Mouse (Mus musculus): ENCODE measurements at regions not wholly inside any gene's neighbourhood (a gene's known extent, or its start where the extent isn't known, plus 50 kb on each side); places are given as distances from the start of the nearest gene placed in this dataset.

DNA sequence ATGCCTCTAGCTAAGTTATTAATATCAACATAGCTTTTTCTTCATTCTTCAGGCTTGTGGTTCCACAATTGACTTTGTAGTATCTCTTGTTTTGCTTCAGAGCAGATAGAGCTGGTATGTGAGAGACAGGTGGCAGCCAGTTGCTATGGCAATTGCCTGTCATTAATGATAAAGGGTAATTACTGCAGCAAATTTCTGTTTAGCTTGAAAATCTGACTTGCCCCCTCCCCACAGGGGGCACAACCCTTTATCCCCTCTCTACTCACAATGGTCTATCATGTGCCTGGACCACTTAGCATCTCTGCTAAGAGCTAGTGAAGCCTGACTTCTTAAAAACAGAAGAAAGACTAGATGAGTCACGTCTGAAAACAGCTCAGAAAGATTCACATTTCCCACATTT, 157.1 kb upstream of the G2e3 start:
- H3K27me3 ChIP-seq (ENCODE audit: control insufficient read depth, insufficient read depth, low read length), result no peaks in the 10 kb centered on the region
- 23% methylated on average over 1 of the region's 1 CpGs for WGBS

DNA sequence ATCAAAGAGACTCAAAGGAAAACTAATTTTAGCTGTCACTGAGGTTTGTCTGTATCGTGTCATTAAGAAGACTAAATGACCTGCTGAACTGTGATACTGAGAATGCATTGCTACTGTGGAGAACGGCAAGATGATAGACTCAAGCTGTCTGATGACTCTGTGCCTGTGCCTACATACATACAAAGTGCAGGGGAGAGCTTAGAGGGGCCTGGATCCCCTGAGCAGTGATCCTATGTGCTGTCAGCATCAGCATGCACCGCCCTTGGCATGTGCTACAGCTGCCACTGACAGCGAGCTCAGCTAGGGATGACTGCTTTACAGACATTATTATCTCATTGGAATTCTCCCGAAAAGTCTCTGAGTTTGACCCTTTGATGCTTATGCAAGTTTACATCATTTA, 157.7 kb upstream of the G2e3 start:
- DNase-seq (ENCODE audit: low spot score), result no peak
- Histone ChIP-seq H3K27ac (ENCODE audit: low read depth, low read length) (no peak overlapping the region), H3K27me3 (ENCODE audit: control insufficient read depth, insufficient read depth, low read length) (no peaks in the 10 kb centered on the region), H3K4me1 (ENCODE audit: control insufficient read depth, insufficient read depth, low read length) (no peaks in the 10 kb centered on the region), H3K9me3 (ENCODE audit: control insufficient read depth, low read length) (no peaks in the 10 kb centered on the region), H3K9ac (ENCODE audit: low read length) (no peak overlapping the region), H3K36me3 (ENCODE audit: control insufficient read depth, insufficient read depth, low read length) (no peaks in the 10 kb centered on the region), H3K4me3 (ENCODE audit: low read depth, low read length) (no peak overlapping the region), H3K4me2 (ENCODE audit: low read depth) (no peak overlapping the region)
- WGBS, result 76% methylated on average over 5 of the region's 5 CpGs
- no peak for ATAC-seq (ENCODE audit: insufficient read depth, low FRiP score, low TSS enrichment)

More for the DNA sequence above, 157.1 kb upstream of the G2e3 start:
- Histone ChIP-seq H3K36me3 (ENCODE audit: control insufficient read depth, insufficient read depth, low read length) (no peaks in the 10 kb centered on the region), H3K27ac (ENCODE audit: low read depth, low read length) (no peak overlapping the region), H3K9ac (ENCODE audit: low read length) (no peak overlapping the region), H3K9me3 (ENCODE audit: control insufficient read depth, low read length) (no peaks in the 10 kb centered on the region), H3K4me2 (ENCODE audit: low read depth) (no peak overlapping the region), H3K4me3 (ENCODE audit: low read depth, low read length) (no peak overlapping the region), H3K4me1 (ENCODE audit: control insufficient read depth, insufficient read depth, low read length) (no peaks in the 10 kb centered on the region)
- DNase-seq (ENCODE audit: low spot score) (no peak), ATAC-seq (ENCODE audit: insufficient read depth, low FRiP score, low TSS enrichment) (no peak)

DNA sequence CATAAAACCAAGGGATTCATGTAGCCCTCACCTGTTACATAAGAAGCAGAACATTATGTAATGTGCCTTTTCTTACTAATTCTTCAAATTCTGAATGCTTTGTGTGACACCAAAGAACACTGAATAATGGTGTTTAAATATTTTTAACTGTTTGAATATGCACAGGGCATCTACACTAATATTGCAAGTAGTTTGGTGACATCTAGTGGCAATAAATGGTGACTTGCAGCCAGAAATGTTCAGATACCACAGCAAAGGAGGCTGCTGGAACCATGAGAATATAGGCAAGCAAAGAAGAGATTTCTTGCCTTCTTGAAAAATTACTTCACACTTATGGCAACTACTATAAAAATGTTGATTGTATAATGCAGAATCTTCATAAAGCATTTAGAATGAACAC, 159.6 kb upstream of the G2e3 start:
- no peaks in the 10 kb centered on the region for H3K36me3 ChIP-seq (ENCODE audit: control insufficient read depth, insufficient read depth, low read length)
- peak; percentile 71; the same call in 1 of the 2 replicates for ATAC-seq (ENCODE audit: insufficient read depth, low FRiP score, low TSS enrichment)
- DNase-seq (ENCODE audit: low spot score), result peak; percentile 56
- H3K4me2 ChIP-seq (ENCODE audit: low read depth), result no peak overlapping the region
- no peak overlapping the region for H3K4me3 ChIP-seq (ENCODE audit: low read depth, low read length)
- no peaks in the 10 kb centered on the region for H3K9me3 ChIP-seq (ENCODE audit: control insufficient read depth, low read length)
- H3K27ac ChIP-seq (ENCODE audit: low read depth, low read length), result no peak overlapping the region
- H3K9ac ChIP-seq (ENCODE audit: low read length), result no peak overlapping the region
- H3K27me3 ChIP-seq (ENCODE audit: control insufficient read depth, insufficient read depth, low read length), result no peaks in the 10 kb centered on the region
- no peaks in the 10 kb centered on the region for H3K4me1 ChIP-seq (ENCODE audit: control insufficient read depth, insufficient read depth, low read length)

DNA sequence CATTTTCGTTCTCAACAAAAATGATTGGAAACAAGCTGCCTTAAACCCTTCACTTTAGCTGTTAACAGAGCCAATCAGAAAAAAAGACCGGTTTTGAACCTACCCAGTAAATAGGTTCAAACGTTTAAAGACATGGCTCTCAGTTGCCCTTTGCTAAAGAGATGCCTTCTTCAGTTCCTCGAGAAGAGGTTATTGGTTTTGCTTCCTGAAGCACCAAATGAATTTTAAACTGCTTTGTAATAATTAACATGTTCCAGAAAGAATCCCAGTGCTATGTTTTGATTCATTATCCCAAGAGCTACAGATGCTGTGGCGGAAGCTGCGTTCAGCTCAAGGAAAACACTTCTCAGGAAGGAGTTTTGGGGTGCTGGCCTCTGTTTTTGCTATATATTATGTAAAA, 160.1 kb upstream of the G2e3 start:
- ATAC-seq (ENCODE audit: insufficient read depth, low FRiP score, low TSS enrichment) (no peak), DNase-seq (ENCODE audit: low spot score) (no peak)
- Histone ChIP-seq H3K4me1 (ENCODE audit: control insufficient read depth, insufficient read depth, low read length) (no peaks in the 10 kb centered on the region), H3K4me2 (ENCODE audit: low read depth) (no peak overlapping the region), H3K4me3 (ENCODE audit: low read depth, low read length) (no peak overlapping the region), H3K36me3 (ENCODE audit: control insufficient read depth, insufficient read depth, low read length) (no peaks in the 10 kb centered on the region), H3K27me3 (ENCODE audit: control insufficient read depth, insufficient read depth, low read length) (no peaks in the 10 kb centered on the region), H3K9me3 (ENCODE audit: control insufficient read depth, low read length) (no peaks in the 10 kb centered on the region), H3K9ac (ENCODE audit: low read length) (no peak overlapping the region), H3K27ac (ENCODE audit: low read depth, low read length) (no peak overlapping the region)
- 74% methylated on average over 6 of the region's 6 CpGs for WGBS

DNA sequence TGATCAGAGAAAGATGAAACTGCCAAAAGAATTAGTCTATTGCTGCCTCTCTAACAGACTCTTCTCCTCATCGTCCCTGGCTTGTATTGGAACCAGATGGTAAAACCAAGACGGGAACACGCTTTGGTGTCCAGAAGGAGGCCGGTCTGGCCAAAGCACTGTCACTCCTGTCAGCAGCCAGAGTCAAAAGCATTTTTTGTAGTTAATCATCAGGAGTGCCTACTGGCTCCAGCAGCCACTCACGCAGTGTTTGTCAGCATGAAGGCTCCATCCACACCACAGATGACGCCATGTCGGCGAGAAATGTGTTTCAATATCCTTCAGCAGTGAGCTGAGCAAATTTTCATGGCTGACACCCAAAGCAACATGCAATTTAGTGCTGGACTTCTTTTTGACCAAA, 162.1 kb upstream of the G2e3 start:
- Histone ChIP-seq H3K9ac (ENCODE audit: low read length) (no peak overlapping the region), H3K4me1 (ENCODE audit: control insufficient read depth, insufficient read depth, low read length) (no peaks in the 10 kb centered on the region), H3K9me3 (ENCODE audit: control insufficient read depth, low read length) (no peaks in the 10 kb centered on the region), H3K36me3 (ENCODE audit: control insufficient read depth, insufficient read depth, low read length) (no peaks in the 10 kb centered on the region), H3K27ac (ENCODE audit: low read depth, low read length) (no peak overlapping the region), H3K4me3 (ENCODE audit: low read depth, low read length) (no peak overlapping the region), H3K27me3 (ENCODE audit: control insufficient read depth, insufficient read depth, low read length) (no peaks in the 10 kb centered on the region), H3K4me2 (ENCODE audit: low read depth) (no peak overlapping the region)
- ATAC-seq (ENCODE audit: insufficient read depth, low FRiP score, low TSS enrichment) (no peak), DNase-seq (ENCODE audit: low spot score) (no peak)
- 71% methylated on average over 8 of the region's 8 CpGs for WGBS

DNA sequence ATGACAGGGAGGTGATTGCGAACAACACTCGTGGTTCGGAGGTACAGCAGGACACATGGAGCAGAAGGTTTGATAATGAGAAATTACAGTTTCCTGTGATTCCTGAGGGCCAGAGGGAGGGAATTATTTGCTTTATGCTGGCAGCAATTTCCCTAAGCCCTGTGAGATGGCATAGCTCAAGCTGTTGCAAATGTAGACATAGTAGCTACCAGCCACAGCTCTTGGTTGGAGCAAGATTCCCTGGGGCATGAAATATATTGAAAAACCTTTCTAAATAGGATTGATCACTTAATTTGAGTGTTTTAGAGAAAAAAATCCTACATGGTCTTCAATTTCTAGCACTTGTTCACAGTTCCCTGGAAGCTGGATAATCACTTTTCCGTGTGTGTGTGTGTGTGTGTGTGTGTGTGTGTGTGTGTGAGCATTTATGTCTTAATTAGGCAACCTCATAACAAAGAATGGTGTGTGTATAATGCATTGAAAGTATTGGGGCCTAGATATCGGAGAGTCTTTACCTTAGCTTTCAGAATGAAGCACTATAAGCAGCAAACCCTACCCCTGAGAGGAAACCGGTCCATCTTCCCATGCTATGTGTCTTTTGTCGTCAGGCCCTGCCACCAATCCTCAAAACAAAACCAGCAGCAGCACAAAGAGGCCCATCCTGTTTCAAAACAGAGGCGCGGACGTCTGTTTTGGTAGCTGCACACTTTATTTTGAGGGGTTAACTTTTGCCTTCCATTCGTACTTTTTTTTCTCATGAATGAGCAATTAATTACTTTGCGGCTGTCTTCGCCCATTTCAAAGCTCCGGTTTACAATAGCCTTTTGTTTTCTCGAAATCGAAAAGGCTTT, 172.7 kb upstream of the G2e3 start:
- 31% methylated on average over 16 of the region's 16 CpGs for WGBS
- 0 out of 2 replicates have a peak overlapping the region, but pooled peaks have one; percentile 18 for H3K9ac ChIP-seq (ENCODE audit: low read length)
- H3K36me3 ChIP-seq (ENCODE audit: control insufficient read depth, insufficient read depth, low read length), result no peaks in the 10 kb centered on the region
- H3K4me2 ChIP-seq (ENCODE audit: low read depth), result peak overlapping the region; percentile 23
- H3K27me3 ChIP-seq (ENCODE audit: control insufficient read depth, insufficient read depth, low read length), result no peaks in the 10 kb centered on the region
- ATAC-seq (ENCODE audit: insufficient read depth, low FRiP score, low TSS enrichment) (no peak; the same call in 1 of the 2 replicates), DNase-seq (ENCODE audit: low spot score) (peak; percentile 21)
- H3K9me3 ChIP-seq (ENCODE audit: control insufficient read depth, low read length), result no peaks in the 10 kb centered on the region
- no peak overlapping the region for H3K27ac ChIP-seq (ENCODE audit: low read depth, low read length)
- no peak overlapping the region for H3K4me3 ChIP-seq (ENCODE audit: low read depth, low read length)
- H3K4me1 ChIP-seq (ENCODE audit: control insufficient read depth, insufficient read depth, low read length), result peaks cover 3% of the 10 kb centered on the region; the same call in 1 of the 2 replicates

DNA sequence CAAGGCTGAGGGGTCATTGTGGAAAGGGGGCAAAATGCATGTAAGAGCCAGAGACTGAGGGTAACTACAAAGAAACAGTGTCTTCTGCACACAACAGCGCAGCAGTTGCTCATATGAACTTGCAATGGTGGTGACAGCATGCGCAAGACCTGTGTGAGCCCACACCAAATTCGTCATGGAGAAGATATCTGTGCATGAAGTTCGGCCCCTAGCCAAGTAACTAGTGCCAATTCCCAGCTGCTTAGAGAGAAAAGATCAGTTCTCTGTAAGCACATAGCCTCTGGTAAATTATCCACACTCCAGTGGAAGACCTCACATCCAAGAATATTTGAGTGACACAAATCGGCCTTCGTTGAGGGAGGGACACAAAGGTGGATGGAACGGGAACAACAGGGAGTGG, 182.7 kb upstream of the G2e3 start:
- Histone ChIP-seq H3K27ac (ENCODE audit: low read depth, low read length) (no peak overlapping the region), H3K36me3 (ENCODE audit: control insufficient read depth, insufficient read depth, low read length) (no peaks in the 10 kb centered on the region), H3K4me2 (ENCODE audit: low read depth) (no peak overlapping the region), H3K4me1 (ENCODE audit: control insufficient read depth, insufficient read depth, low read length) (no peaks in the 10 kb centered on the region), H3K9me3 (ENCODE audit: control insufficient read depth, low read length) (no peaks in the 10 kb centered on the region), H3K9ac (ENCODE audit: low read length) (no peak overlapping the region), H3K4me3 (ENCODE audit: low read depth, low read length) (no peak overlapping the region), H3K27me3 (ENCODE audit: control insufficient read depth, insufficient read depth, low read length) (no peaks in the 10 kb centered on the region)
- ATAC-seq (ENCODE audit: insufficient read depth, low FRiP score, low TSS enrichment) (no peak), DNase-seq (ENCODE audit: low spot score) (no peak)
- WGBS, result 93% methylated on average over 7 of the region's 7 CpGs

DNA sequence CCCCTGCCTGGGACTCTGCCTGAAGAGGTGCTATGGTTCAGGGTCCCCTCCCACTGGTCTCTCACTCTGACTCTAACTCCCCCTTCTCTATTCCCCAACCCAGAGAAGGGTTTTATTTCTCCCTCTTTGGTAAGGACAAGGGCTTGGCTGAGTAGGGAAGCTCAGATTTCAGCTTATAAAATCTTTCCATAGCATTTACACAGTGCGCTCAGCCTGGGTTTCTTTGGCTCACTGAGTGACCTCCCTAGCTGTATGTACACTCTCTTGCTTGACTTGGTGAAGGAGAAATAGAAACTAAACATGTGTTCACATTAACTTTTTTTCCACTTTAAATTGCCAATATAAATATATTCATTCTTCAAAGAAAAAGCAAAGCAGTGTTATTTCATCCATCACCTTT, 186.9 kb upstream of the G2e3 start:
- Histone ChIP-seq H3K27ac (ENCODE audit: low read depth, low read length) (no peak overlapping the region), H3K9ac (ENCODE audit: low read length) (no peak overlapping the region)
- no peak for DNase-seq (ENCODE audit: low spot score)

GRCm38 (mm10) chr12:51160122-51160521, 187.7 kb upstream of the G2e3 start:
- H3K9me3 ChIP-seq (ENCODE audit: control insufficient read depth, low read length), result no peaks in the 10 kb centered on the region
- no peak overlapping the region for H3K9ac ChIP-seq (ENCODE audit: low read length)
- no peaks in the 10 kb centered on the region for H3K27me3 ChIP-seq (ENCODE audit: control insufficient read depth, insufficient read depth, low read length)
- H3K4me2 ChIP-seq (ENCODE audit: low read depth), result no peak overlapping the region
- H3K36me3 ChIP-seq (ENCODE audit: control insufficient read depth, insufficient read depth, low read length), result no peaks in the 10 kb centered on the region
- H3K4me3 ChIP-seq (ENCODE audit: low read depth, low read length), result no peak overlapping the region
- 94% methylated on average over 1 of the region's 1 CpGs for WGBS
- no peak for DNase-seq (ENCODE audit: low spot score)
- no peak overlapping the region for H3K27ac ChIP-seq (ENCODE audit: low read depth, low read length)
- no peak for ATAC-seq (ENCODE audit: insufficient read depth, low FRiP score, low TSS enrichment)
- no peaks in the 10 kb centered on the region for H3K4me1 ChIP-seq (ENCODE audit: control insufficient read depth, insufficient read depth, low read length)

More for the DNA sequence above, 186.9 kb upstream of the G2e3 start:
- H3K27me3 ChIP-seq (ENCODE audit: control insufficient read depth, insufficient read depth, low read length), result no peaks in the 10 kb centered on the region
- no peaks in the 10 kb centered on the region for H3K4me1 ChIP-seq (ENCODE audit: control insufficient read depth, insufficient read depth, low read length)
- 89% methylated on average over 1 of the region's 1 CpGs for WGBS
- no peak overlapping the region for H3K4me3 ChIP-seq (ENCODE audit: low read depth, low read length)
- H3K4me2 ChIP-seq (ENCODE audit: low read depth), result no peak overlapping the region
- H3K36me3 ChIP-seq (ENCODE audit: control insufficient read depth, insufficient read depth, low read length), result no peaks in the 10 kb centered on the region
- no peak for ATAC-seq (ENCODE audit: insufficient read depth, low FRiP score, low TSS enrichment)
- no peaks in the 10 kb centered on the region for H3K9me3 ChIP-seq (ENCODE audit: control insufficient read depth, low read length)

Data from neural tube, embryonic 11.5 days (tissue).